Mouse (Mus musculus) intestine, embryonic 16.5 days (tissue): ENCODE results near the gene Jmy. TPM values are rescaled to one million over a fixed set of nuclear protein-coding genes. Genes with fewer than 3 reads are reported as not detected.

Experiments
- ATAC-seq: fragments of 200-750 bp; cut with Nextera tagmentation; 2 replicates; pipeline ENCODE4 v1.8.0; 2017; ENCODE audit warnings: moderate TSS enrichment, moderate library complexity
- H3K27ac ChIP-seq: fragments of 300-500 bp; sonication (generic); 2 replicates; pipeline ENCODE4 v1.5.1; 2014; ENCODE audit warnings: mild to moderate bottlenecking, low read length
- H3K27me3 ChIP-seq: fragments of 300-500 bp; sonication (generic); replicated peaks from 2 replicates; pipeline ENCODE4 v1.6.1; 2014; ENCODE audit warnings: low read length, control low read depth, mixed read lengths; ENCODE audit not compliant: control insufficient read depth, insufficient read depth
- H3K36me3 ChIP-seq: fragments of 300-500 bp; sonication (generic); 2 replicates; pipeline ENCODE4 v1.6.1; 2014; ENCODE audit warnings: low read length, control low read depth; ENCODE audit not compliant: control insufficient read depth, insufficient read depth
- H3K4me1 ChIP-seq: fragments of 300-500 bp; sonication (generic); 2 replicates; pipeline ENCODE4 v1.6.1; 2014; ENCODE audit warnings: low read length, control low read depth, mixed read lengths; ENCODE audit not compliant: control insufficient read depth, insufficient read depth
- H3K4me2 ChIP-seq: fragments of 300-500 bp; sonication (generic); 2 replicates; pipeline ENCODE4 v1.6.1; 2014; ENCODE audit warnings: low read depth, low read length, control low read depth
- H3K4me3 ChIP-seq: fragments of 300-500 bp; sonication (generic); 2 replicates; pipeline ENCODE4 v1.5.1; 2014; ENCODE audit warnings: mild to moderate bottlenecking, low read length
- H3K9ac ChIP-seq: fragments of 300-500 bp; sonication (generic); 2 replicates; pipeline ENCODE4 v1.6.1; 2014; ENCODE audit warnings: low read depth, low read length
- H3K9me3 ChIP-seq: fragments of 300-500 bp; sonication (generic); 2 replicates; pipeline ENCODE4 v1.6.1; 2016; ENCODE audit warnings: low read length, control low read depth; ENCODE audit not compliant: control insufficient read depth
- WGBS: fragments of 180-500 bp; shearing (Covaris S2); extraction: QIAGEN DNeasy Blood & Tissue Kit; methylation state at CpG from one replicate; pipeline ENCODE4 v1.1.7; 2014; 5-methylcytosine and 5-hydroxymethylcytosine counted together
- polyA plus RNA-seq: library from polyadenylated mRNA; unstranded; fragments of >200 nt; fragmentation: Nextera tagmentation; extraction: Ambion mirVana; gene quantifications from 2 replicates; pipeline ENCODE4 v1.2.1, GENCODE M21; 2015

Jmy gene
- polyA plus RNA-seq, 1 experiment from 2014 or later = 1.9 TPM

DNA sequence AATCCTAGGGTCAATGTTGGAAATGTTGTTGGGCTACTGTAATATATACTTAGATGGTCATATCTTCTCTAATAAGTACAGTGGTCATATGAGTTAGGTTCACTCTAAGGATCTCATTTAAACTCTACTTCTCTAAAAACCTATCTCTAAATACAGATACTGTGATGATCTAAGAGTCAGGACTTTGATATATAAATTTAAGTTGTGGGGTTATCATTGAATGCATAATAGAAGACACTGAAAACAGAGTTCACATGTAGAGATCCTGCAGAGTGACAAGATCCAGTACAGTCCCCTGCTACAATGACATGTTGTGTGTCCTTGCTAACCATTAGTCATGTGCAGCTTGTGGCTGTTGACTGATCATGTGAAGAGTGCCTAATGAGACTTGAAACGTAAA is 114.5 kb downstream of the Jmy start:
- WGBS = 69% methylated on average over 1 of the region's 1 CpGs
- Histone ChIP-seq H3K27me3 (no peaks in the 10 kb centered on the region), H3K4me1 (no peaks in the 10 kb centered on the region; the same call in 1 of the 2 replicates), H3K27ac (no peak overlapping the region), H3K9ac (no peak overlapping the region), H3K36me3 (no peaks in the 10 kb centered on the region), H3K4me2 (no peak overlapping the region), H3K4me3 (no peak overlapping the region), H3K9me3 (no peaks in the 10 kb centered on the region)
- no peak for ATAC-seq

DNA sequence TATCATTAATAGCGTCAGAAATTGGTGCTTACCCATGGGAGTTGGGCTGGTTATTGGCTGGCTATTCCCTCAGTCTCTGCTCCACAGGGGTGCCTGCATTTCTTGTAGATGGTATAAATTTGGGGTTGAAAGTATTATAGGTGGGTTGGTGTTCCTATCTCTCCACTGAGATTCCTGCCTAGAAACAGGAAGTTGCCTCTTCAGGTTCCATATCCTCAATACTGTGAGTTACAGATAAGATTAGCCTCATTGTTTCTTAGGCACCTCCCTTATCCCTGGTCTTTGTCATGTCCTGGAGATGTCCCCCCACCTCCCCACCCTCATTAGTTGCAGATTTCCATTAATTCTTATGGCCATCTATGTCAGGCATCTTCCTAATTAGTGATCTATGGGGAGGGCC is 115.1 kb downstream of the Jmy start:
- no peak overlapping the region for H3K9ac ChIP-seq
- no peak overlapping the region for H3K4me2 ChIP-seq
- no peak for ATAC-seq
- no peaks in the 10 kb centered on the region; the same call in 1 of the 2 replicates for H3K4me1 ChIP-seq
- WGBS = 97% methylated on average over 1 of the region's 1 CpGs
- no peak overlapping the region for H3K27ac ChIP-seq
- H3K9me3 ChIP-seq = no peaks in the 10 kb centered on the region
- H3K27me3 ChIP-seq = no peaks in the 10 kb centered on the region
- no peaks in the 10 kb centered on the region for H3K36me3 ChIP-seq
- no peak overlapping the region for H3K4me3 ChIP-seq

DNA sequence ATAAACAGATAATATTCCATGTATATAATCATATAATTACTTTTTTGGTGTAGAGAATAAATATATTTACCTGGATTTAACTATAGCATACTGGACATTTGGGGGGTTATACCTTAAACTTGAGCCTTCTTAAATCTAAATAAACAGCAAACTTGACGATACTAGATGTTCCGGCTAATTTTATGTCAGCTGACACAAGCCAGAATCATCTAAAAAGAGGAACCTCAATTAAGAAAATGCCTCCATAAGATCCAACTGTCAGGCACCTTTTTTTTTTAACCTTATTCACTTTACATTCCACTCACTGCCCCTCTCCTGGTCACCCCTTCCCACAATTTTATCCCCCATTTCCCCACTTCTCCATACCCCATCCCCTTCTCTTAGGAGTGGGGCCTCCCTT is 116.0 kb downstream of the Jmy start:
- WGBS = 93% methylated on average over 2 of the region's 2 CpGs
- no peak for ATAC-seq
- H3K4me2 ChIP-seq = no peak overlapping the region
- no peaks in the 10 kb centered on the region; the same call in 1 of the 2 replicates for H3K4me1 ChIP-seq
- no peaks in the 10 kb centered on the region for H3K27me3 ChIP-seq
- no peaks in the 10 kb centered on the region for H3K9me3 ChIP-seq
- no peak overlapping the region for H3K9ac ChIP-seq
- H3K4me3 ChIP-seq = no peak overlapping the region
- no peak overlapping the region for H3K27ac ChIP-seq
- no peaks in the 10 kb centered on the region for H3K36me3 ChIP-seq

DNA sequence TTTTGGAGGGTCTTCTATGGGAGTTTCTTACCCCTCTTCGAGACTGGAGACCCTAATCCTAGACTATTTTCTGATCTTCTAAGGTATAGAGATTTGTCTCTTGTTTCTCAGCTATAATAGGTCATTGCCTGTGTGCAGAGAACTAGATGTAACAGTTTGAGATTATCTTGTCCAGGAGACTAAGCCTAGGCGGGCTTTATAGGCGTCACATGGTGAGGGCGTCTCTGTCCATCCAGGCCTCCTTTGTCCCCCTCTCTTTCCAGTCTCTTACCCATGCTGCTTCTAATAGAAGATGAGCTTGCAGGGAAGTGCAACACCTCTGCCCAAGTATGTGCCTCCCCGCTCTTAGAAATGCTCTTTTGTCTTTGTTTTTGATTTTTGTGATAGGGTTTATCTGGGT is 116.5 kb downstream of the Jmy start:
- Histone ChIP-seq H3K4me1 (no peaks in the 10 kb centered on the region), H3K4me3 (no peak overlapping the region), H3K27ac (no peak overlapping the region), H3K9me3 (no peaks in the 10 kb centered on the region), H3K36me3 (no peaks in the 10 kb centered on the region), H3K9ac (no peak overlapping the region), H3K4me2 (no peak overlapping the region), H3K27me3 (no peaks in the 10 kb centered on the region)
- ATAC-seq = no peak
- WGBS = 94% methylated on average over 5 of the region's 5 CpGs

DNA sequence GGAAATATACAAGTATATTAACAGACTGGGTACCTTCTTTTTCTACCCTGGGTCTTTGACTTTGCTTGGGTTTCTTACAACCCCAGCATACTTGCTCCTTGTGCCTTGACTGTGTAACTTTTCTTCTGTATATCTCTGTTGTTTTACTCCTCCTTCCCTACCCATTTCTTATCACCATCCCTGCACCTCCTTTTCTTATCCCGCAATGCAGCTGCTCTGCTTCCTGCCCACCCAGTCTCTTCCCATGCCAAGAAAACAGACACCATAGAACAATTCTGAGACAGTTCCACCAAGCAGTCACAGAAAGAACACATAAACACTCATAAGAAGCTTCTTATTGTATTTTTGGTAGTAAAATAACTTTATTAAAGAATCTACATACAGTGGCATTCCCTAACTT is 118.3 kb downstream of the Jmy start:
- Histone ChIP-seq H3K27ac (no peak overlapping the region), H3K4me1 (no peaks in the 10 kb centered on the region), H3K27me3 (no peaks in the 10 kb centered on the region), H3K9me3 (no peaks in the 10 kb centered on the region), H3K4me3 (no peak overlapping the region), H3K9ac (no peak overlapping the region), H3K36me3 (no peaks in the 10 kb centered on the region), H3K4me2 (no peak overlapping the region)
- WGBS = 75% methylated on average over 1 of the region's 1 CpGs
- ATAC-seq = peak; percentile 62; the same call in 1 of the 2 replicates

DNA sequence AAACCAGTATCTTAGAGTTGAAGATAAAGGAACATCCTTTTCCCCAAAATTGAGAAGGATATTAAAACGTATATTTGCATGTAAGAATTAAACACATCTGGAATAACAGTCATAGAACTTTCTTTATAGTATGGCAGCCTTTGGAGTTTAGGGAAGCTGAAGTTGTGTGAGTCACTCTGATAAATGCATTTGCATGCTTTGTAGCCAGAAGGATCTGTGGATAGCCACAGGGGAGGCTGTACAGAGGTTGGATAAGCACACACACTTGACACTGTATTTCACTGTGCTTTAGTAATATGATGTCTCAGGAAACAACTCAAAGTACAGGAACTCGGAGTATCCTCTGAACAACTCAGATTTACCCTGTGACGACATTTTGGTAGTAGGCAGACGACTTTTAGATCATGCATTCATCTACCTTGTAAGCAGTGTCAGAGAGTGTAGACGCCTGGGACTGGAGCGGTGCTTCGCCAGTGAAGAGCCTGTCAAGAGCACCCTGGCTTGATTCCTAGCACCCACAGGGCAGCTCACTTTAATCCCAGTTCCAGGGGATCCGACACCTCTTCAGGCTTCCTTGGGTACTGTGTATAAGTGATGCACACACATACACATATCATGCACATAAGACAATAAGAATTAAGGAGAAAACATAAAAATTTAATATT is 119.1 kb downstream of the Jmy start:
- H3K4me2 ChIP-seq = no peak overlapping the region
- H3K4me1 ChIP-seq = no peaks in the 10 kb centered on the region
- H3K4me3 ChIP-seq = no peak overlapping the region
- H3K27ac ChIP-seq = no peak overlapping the region
- H3K27me3 ChIP-seq = no peaks in the 10 kb centered on the region
- WGBS = 93% methylated on average over 8 of the region's 8 CpGs
- H3K9me3 ChIP-seq = no peaks in the 10 kb centered on the region
- H3K36me3 ChIP-seq = no peaks in the 10 kb centered on the region
- no peak for ATAC-seq
- no peak overlapping the region for H3K9ac ChIP-seq

Other genes with a start within 250 kb of the Jmy start
- gene Homer1, start 200.2 kb downstream of the Jmy start, polyA plus RNA-seq = 2.7 and 3.0 TPM in 2 replicates
- gene Bhmt, start 138.2 kb upstream of the Jmy start, polyA plus RNA-seq = 0.59 and 1.8 TPM in 2 replicates
- 0.26 and 0.94 TPM in 2 replicates for gene Bhmt2, start 174.5 kb upstream of the Jmy start, polyA plus RNA-seq
- gene Dmgdh, start 174.6 kb upstream of the Jmy start, polyA plus RNA-seq = 0.20 and 0.50 TPM in 2 replicates